Mouse (Mus musculus): ENCODE measurements around the gene Kcnk12.

DNA sequence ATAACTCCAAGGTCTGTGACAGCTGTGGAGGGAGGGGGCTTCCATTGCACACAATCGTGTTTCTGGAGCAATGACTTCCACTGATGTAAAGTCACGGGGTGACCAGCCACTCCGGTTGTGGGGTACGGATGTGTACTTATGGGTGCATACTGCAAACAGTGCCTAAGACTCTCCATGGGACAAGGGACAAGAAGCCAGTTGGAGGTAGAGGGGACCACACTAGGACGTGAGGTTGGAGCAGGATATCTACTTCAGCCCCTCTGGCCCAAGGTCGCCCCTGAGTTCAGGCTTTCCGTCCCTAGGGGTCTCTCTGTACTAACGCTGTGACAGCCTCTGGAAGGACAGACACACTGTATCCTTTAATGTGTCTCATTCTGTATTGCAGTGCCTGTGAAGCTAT lies 63.3 kb downstream of the Kcnk12 start:
- TF ChIP-seq CTCF (IDR thresholded peaks at IDR 0.05; ENCODE audit: borderline replicate concordance, extremely low read depth, insufficient read depth, insufficient read length) = no peak
- TF ChIP-seq POLR2A (IDR thresholded peaks at IDR 0.05; ENCODE audit: borderline replicate concordance, extremely low read depth, insufficient read depth, insufficient read length, poor library complexity, severe bottlenecking) = no peak

Data from brain, embryonic 14.5 days (tissue).